Mouse (Mus musculus): ENCODE data around the gene Lipc.

DNA sequence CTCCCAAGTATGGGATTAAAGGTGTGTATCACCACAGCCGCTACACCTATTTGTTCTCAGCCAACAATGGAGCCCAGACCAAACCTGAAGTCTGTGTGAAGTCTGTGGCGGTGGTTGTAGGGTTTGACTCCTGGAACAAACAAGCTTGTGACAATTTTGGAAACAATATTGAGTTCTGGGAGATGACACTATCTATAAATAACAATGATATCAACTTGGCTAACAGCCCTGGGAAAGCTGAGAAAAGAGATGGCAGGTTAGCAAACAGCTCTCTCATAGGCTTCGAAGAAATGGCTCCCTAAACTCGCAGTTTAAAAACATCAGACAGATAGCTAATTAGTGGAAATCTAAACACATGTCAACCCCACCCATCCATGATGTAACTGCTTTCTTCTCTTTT is 13.0 kb upstream of the Lipc start:
- TF ChIP-seq POLR2A (IDR thresholded peaks at IDR 0.05; ENCODE audit: control insufficient read depth, extremely low read depth, insufficient read depth, low read length, poor library complexity) (no peak), CTCF (IDR thresholded peaks at IDR 0.05; ENCODE audit: borderline replicate concordance, control insufficient read depth, extremely low read depth, insufficient read depth, low read length, poor library complexity) (no peak)

Measured in thymus, adult 2 months (tissue).